Mouse (Mus musculus) heart, adult 10 weeks (tissue): ENCODE measurements around the gene Bola2. TPM values are rescaled to one million over a fixed set of nuclear protein-coding genes. Genes with fewer than 3 reads are reported as not detected.

ENCODE experiments used
- polyA plus RNA-seq: library from polyadenylated mRNA; stranded (reverse); fragments of 350-450 nt; fragmentation: Illumina TruSeq; extraction: RNeasy Lipid Tissue Mini Kit (QIAGEN cat#74804); gene quantifications from one replicate; pipeline ENCODE4 v1.2.3, GENCODE M21; 2014; ENCODE audit warnings: low read depth, low replicate concordance

Gene Bola2
- 24.6 TPM for polyA plus RNA-seq

GRCm38 (mm10) chr7:126695210-126695611, at the start of gene Bola2:
Gene Bola2 (plus strand): TSS chr7:126695401.

GRCm38 (mm10) chr7:126649231-126650051, 45.8 kb upstream of the Bola2 start, which contains the start of gene Sgf29:
Gene Sgf29 (plus strand): TSS chr7:126649309.

GRCm38 (mm10) chr7:126676207-126676606, 19.0 kb upstream of the Bola2 start, which contains the start of gene Sult1a1:
Gene Sult1a1 (minus strand): TSS chr7:126676432.

GRCm38 (mm10) chr7:126695631-126696207, 518 bp downstream of the Bola2 start, which contains the start of gene Slx1b:
Gene Slx1b (minus strand): TSS chr7:126695784.

GRCm38 (mm10) chr7:126707442-126708174, 12.4 kb downstream of the Bola2 start, which contains the start of gene Coro1a:
Gene Coro1a (minus strand): TSS chr7:126707787.

Other genes starting within 250 kb of the Bola2 start
- 3.3 TPM for gene Atp2a1, start 232.3 kb upstream of the Bola2 start, polyA plus RNA-seq
- 53.5 TPM for gene Sh2b1, start 220.0 kb upstream of the Bola2 start, polyA plus RNA-seq
- 283 TPM for gene Tufm, start 208.0 kb upstream of the Bola2 start, polyA plus RNA-seq
- gene Atxn2l, start 192.0 kb upstream of the Bola2 start, polyA plus RNA-seq, result 50.3 TPM
- 108 TPM for gene Eif3c, start 129.0 kb upstream of the Bola2 start, polyA plus RNA-seq
- gene Apobr, start 110.5 kb upstream of the Bola2 start, polyA plus RNA-seq, result 0.60 TPM
- gene Cln3, start 109.6 kb upstream of the Bola2 start, polyA plus RNA-seq, result 10.3 TPM
- gene Il27, start 100.5 kb upstream of the Bola2 start, polyA plus RNA-seq, result not detected
- gene Nupr1, start 64.5 kb upstream of the Bola2 start, polyA plus RNA-seq, result 21.1 TPM
- gene Sgf29, start 46.1 kb upstream of the Bola2 start, polyA plus RNA-seq, result 17.1 TPM
- 66.1 TPM for gene Sult1a1, start 19.0 kb upstream of the Bola2 start, polyA plus RNA-seq
- gene Slx1b, start 383 bp downstream of the Bola2 start, polyA plus RNA-seq, result 4.7 TPM
- gene Coro1a, start 12.4 kb downstream of the Bola2 start, polyA plus RNA-seq, result 8.3 TPM
- 60.7 TPM for gene Mapk3, start 64.2 kb downstream of the Bola2 start, polyA plus RNA-seq
- gene Gdpd3, start 70.9 kb downstream of the Bola2 start, polyA plus RNA-seq, result 3.2 TPM
- gene Ypel3, start 81.6 kb downstream of the Bola2 start, polyA plus RNA-seq, result 118 TPM
- gene Tbx6, start 86.1 kb downstream of the Bola2 start, polyA plus RNA-seq, result 1.6 TPM
- 43.4 TPM for gene Ppp4c, start 97.1 kb downstream of the Bola2 start, polyA plus RNA-seq
- 7.6 TPM for gene Fam57b, start 102.3 kb downstream of the Bola2 start, polyA plus RNA-seq
- gene 4930451I11Rik, start 136.2 kb downstream of the Bola2 start, polyA plus RNA-seq, result not detected
- gene Doc2a, start 152.0 kb downstream of the Bola2 start, polyA plus RNA-seq, result not detected
- gene Hirip3, start 166.6 kb downstream of the Bola2 start, polyA plus RNA-seq, result 22.7 TPM
- gene Ino80e, start 167.0 kb downstream of the Bola2 start, polyA plus RNA-seq, result 18.7 TPM
- 41.9 TPM for gene Taok2, start 189.3 kb downstream of the Bola2 start, polyA plus RNA-seq
- 19.1 TPM for gene Tmem219, start 227.5 kb downstream of the Bola2 start, polyA plus RNA-seq
- 7.8 TPM for gene Kctd13, start 233.5 kb downstream of the Bola2 start, polyA plus RNA-seq